Mouse (Mus musculus) liver, embryonic 12.5 days (tissue): ENCODE results near the gene Bbs2. TPM values are rescaled to one million over a fixed set of nuclear protein-coding genes. Genes with fewer than 3 reads are reported as not detected.
A peak's percentile ranks its signal among the peaks of the same experiment; 100 is the strongest.

Experiments
- ATAC-seq: fragments of 200-750 bp; cut with Nextera tagmentation; 2 replicates; pipeline ENCODE4 v1.8.0; 2017; ENCODE audit warnings: moderate number of reproducible peaks, mild to moderate bottlenecking, moderate library complexity
- H3K27ac ChIP-seq: fragments of 300-500 bp; sonication (generic); 2 replicates; pipeline ENCODE4 v1.5.1; 2016; ENCODE audit warnings: mild to moderate bottlenecking
- H3K27me3 ChIP-seq: fragments of 300-500 bp; sonication (generic); replicated peaks from 2 replicates; pipeline ENCODE4 v1.6.1; 2016; ENCODE audit warnings: mild to moderate bottlenecking, moderate library complexity
- H3K36me3 ChIP-seq: fragments of 300-500 bp; sonication (generic); 2 replicates; pipeline ENCODE4 v1.6.1; 2016; ENCODE audit warnings: mild to moderate bottlenecking, moderate library complexity
- H3K4me1 ChIP-seq: fragments of 300-500 bp; sonication (generic); 2 replicates; pipeline ENCODE4 v1.6.1; 2016
- H3K4me2 ChIP-seq: fragments of 300-500 bp; sonication (generic); 2 replicates; pipeline ENCODE4 v1.6.1; 2016; ENCODE audit warnings: mild to moderate bottlenecking, moderate library complexity
- H3K4me3 ChIP-seq: fragments of 300-500 bp; sonication (generic); 2 replicates; pipeline ENCODE4 v1.5.1; 2016; ENCODE audit warnings: mild to moderate bottlenecking, moderate library complexity
- H3K9ac ChIP-seq: fragments of 300-500 bp; sonication (generic); 2 replicates; pipeline ENCODE4 v1.6.1; 2016; ENCODE audit warnings: mild to moderate bottlenecking, moderate library complexity
- H3K9me3 ChIP-seq: fragments of 300-500 bp; sonication (generic); replicated peaks from 2 replicates; pipeline ENCODE4 v1.6.1; 2016; ENCODE audit warnings: mild to moderate bottlenecking, moderate library complexity
- WGBS: fragments of 180-500 bp; shearing (Covaris S2); methylation state at CpG from one replicate; pipeline ENCODE4 v1.1.7; 2016; ENCODE audit not compliant: insufficient replicate concordance; 5-methylcytosine and 5-hydroxymethylcytosine counted together
- polyA plus RNA-seq: library from polyadenylated mRNA; unstranded; fragments of >200 nt; fragmentation: Nextera tagmentation; extraction: Ambion mirVana; gene quantifications from 2 replicates; pipeline ENCODE4 v1.2.1, GENCODE M21; 2016

Gene Bbs2
- polyA plus RNA-seq, 1 experiment from 2014 or later = 5.5 TPM

DNA sequence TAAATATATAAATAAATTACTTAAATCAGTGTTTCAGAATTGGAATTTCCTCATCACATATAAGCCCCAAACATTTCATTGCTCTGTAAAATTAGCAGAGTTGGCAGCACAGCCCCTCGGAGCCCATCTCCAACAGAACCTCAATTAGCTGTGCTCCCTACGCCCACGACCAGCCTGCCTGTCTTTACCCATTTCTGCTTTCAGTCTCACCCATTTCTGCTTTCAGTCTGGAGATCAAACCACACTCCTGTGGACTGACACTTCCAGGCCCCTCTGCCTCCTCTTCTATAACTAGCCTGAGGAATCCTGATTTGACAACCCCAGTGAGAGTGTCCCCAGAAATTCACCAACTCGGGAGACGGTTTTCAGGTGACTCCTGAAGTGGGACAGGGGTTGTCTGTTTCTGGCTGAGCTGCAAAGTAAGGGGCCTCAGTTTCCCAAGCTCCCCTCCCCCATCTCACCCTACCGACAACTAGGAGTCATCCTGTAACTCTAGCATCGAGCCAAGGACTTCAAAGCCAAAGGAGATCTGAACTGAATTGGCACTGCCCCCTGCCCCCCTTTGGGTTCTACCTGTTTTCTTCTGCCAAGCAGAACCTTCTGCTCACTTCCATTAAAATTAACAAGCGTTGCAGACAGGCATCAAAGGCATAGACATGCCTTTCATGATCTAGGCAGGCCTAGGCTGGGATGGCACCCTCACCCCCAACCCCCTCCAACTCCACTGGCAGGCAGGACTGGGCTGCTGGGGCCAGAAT is 24.2 kb upstream of the Bbs2 start:
- H3K4me3 ChIP-seq = no peak overlapping the region
- no peaks in the 10 kb centered on the region for H3K9me3 ChIP-seq
- H3K36me3 ChIP-seq = no peaks in the 10 kb centered on the region
- H3K9ac ChIP-seq = no peak overlapping the region
- H3K27me3 ChIP-seq = peaks cover 28% of the 10 kb centered on the region
- 41% methylated on average over 8 of the region's 8 CpGs for WGBS
- ATAC-seq = no peak
- no peak overlapping the region for H3K27ac ChIP-seq
- no peak overlapping the region for H3K4me2 ChIP-seq
- peaks cover 20% of the 10 kb centered on the region for H3K4me1 ChIP-seq

DNA sequence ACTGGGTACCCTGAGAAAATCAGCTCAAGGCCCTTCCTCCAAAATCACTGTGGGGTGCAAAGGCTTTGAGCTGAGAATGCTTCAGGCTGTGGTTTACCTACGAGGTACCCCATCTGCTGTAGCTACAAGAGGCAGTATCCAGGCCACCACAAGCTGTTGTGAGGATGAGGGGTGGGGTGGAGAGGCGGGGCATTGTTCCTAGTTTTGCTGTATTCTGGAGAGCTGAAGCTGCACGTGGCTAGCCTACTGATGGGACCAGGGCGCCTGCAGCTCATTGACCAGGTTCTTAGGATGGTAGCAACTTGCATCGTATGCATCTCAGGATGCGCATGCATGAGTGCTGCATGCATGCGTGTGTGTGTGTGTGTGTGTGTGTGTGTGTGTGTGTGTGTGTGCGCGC is 22.9 kb upstream of the Bbs2 start:
- H3K9me3 ChIP-seq = no peaks in the 10 kb centered on the region
- no peak for ATAC-seq
- 69% methylated on average over 9 of the region's 9 CpGs for WGBS

DNA sequence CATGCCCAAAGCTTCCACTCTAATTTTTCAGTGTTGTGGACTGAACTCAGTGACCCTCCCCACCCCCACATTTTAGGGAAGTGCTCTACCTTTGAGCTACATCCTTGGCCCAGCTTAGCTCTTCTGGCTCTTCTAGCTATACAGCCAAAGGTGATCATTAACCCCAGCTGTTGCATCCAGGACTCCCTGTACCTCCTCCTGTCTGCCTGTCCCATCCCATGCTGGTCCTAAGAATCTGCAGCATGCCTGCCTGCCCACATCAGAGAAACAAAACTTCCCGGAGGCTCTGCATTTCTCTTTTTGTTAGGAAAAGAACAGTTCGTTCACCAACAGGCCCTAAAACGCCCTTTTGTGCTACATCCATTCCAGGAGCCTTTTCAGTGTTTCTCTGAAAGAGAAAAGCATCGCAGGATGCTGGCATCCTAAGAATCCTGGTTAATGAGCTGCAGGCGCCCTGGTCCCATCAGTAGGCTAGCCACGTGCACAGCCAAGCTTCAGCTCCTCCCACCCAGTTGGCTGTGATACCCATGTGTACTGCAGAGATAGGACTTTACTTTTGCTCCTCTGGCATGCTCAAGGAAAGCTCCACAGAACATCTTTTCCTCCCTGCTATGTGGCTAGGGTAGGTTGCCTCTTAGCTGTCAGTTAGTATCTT is 20.2 kb upstream of the Bbs2 start:
- ATAC-seq = peak; percentile 95
- Histone ChIP-seq H3K27me3 (peaks cover 9% of the 10 kb centered on the region), H3K9me3 (no peaks in the 10 kb centered on the region), H3K9ac (no peak overlapping the region), H3K4me3 (no peak overlapping the region), H3K36me3 (no peaks in the 10 kb centered on the region), H3K4me1 (peaks cover 20% of the 10 kb centered on the region), H3K4me2 (peak overlapping the region; percentile 6), H3K27ac (peak overlapping the region; percentile 53; the same call in 1 of the 2 replicates)
- WGBS = 17% methylated on average over 6 of the region's 6 CpGs

More for the DNA sequence above, 22.9 kb upstream of the Bbs2 start:
- Histone ChIP-seq H3K27me3 (peaks cover 19% of the 10 kb centered on the region), H3K4me1 (peaks cover 20% of the 10 kb centered on the region), H3K4me2 (no peak overlapping the region), H3K4me3 (no peak overlapping the region), H3K27ac (no peak overlapping the region), H3K9ac (no peak overlapping the region), H3K36me3 (no peaks in the 10 kb centered on the region)

DNA sequence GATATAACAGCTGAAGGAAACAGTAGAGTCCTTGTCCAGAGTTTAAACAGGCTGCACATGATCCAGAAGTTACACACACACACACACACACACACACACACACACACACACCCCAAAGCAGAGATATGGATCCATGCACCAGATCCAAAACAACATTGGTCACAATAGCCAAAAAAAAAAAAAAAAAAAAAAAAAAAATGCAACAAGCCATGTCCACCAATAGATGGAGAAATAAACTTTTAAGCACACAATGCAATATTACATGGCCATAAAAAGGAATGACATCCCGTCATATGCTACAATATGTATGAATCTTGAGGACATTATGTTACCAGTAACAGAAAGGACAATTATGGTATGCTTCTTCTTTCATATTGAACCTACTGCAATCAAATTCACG is 15.2 kb upstream of the Bbs2 start:
- H3K36me3 ChIP-seq = no peaks in the 10 kb centered on the region
- ATAC-seq = no peak
- 0 out of 2 replicates have a peak, but pooled peaks cover 5% of the 10 kb centered on the region for H3K27me3 ChIP-seq
- H3K9ac ChIP-seq = no peak overlapping the region
- H3K27ac ChIP-seq = peak overlapping the region; percentile 67; the same call in 1 of the 2 replicates
- H3K4me3 ChIP-seq = no peak overlapping the region
- 72% methylated on average over 2 of the region's 2 CpGs for WGBS
- no peak overlapping the region for H3K4me2 ChIP-seq
- H3K9me3 ChIP-seq = no peaks in the 10 kb centered on the region
- H3K4me1 ChIP-seq = peaks cover 51% of the 10 kb centered on the region

DNA sequence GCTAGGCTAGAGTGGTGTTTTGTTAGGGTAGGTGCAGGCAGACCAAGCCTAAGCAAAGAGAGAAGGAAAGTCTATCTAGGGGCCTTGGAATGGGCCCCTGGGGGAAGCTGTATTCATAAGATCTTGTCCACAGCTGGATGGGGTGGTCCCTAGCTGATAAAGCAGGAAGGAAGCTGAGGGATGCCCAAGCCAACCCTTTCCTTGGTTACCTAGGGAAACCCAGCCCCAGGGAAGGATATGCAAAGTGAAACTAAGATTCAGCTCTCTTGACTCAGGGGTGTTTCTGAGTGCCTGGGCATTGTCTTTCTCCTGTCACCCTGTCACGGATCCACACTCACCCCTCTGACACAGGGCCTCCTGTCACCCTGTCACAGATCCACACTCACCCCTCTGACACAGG is 14.7 kb upstream of the Bbs2 start:
- peaks cover 51% of the 10 kb centered on the region for H3K4me1 ChIP-seq
- peak overlapping the region; percentile 67 for H3K27ac ChIP-seq
- 29% methylated on average over 1 of the region's 1 CpGs for WGBS
- no peaks in the 10 kb centered on the region for H3K36me3 ChIP-seq
- no peak overlapping the region for H3K4me3 ChIP-seq
- H3K9me3 ChIP-seq = no peaks in the 10 kb centered on the region
- no peak for ATAC-seq
- H3K4me2 ChIP-seq = peak overlapping the region; percentile 47
- H3K27me3 ChIP-seq = 0 out of 2 replicates have a peak, but pooled peaks cover 5% of the 10 kb centered on the region
- peak overlapping the region; percentile 45; the same call in 1 of the 2 replicates for H3K9ac ChIP-seq

DNA sequence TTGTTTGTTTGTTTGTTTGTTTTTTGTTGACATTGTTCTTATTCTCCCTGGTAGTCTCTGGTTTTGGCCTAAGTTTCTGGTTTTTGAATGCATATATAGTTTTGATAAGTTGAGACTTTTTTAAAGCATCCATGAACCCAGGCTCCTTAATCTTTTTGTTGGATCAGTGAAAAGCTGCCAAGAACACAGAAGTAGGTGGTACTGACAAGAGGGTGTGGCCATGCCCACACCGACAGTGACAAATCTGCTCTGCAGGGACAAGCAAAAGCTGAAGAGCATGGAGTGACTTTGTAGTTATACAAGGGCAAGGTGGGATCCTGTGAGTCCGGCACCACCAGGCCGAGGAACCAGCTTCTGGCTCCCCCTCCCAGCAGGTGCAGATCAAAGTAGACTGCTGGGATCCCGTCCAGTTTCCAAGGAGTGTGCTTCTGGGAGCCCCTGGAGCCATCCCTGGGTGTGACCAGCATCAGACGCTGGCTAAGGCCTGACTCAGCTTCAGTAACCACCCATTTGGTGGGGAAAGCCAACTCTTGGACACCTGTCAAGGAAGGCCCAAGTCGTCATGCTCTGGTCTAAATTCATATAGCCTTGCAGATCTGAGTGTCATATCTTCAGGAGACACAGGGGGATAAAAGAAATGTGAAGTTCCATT is 11.9 kb upstream of the Bbs2 start:
- ATAC-seq = peak; percentile 29; the same call in 1 of the 2 replicates
- Histone ChIP-seq H3K9ac (no peak overlapping the region), H3K4me3 (no peak overlapping the region), H3K27me3 (no peaks in the 10 kb centered on the region), H3K36me3 (no peaks in the 10 kb centered on the region), H3K9me3 (no peaks in the 10 kb centered on the region), H3K4me2 (peak overlapping the region; percentile 19; the same call in 1 of the 2 replicates), H3K4me1 (peaks cover 72% of the 10 kb centered on the region), H3K27ac (peak overlapping the region; percentile 91)
- WGBS = 54% methylated on average over 6 of the region's 6 CpGs

DNA sequence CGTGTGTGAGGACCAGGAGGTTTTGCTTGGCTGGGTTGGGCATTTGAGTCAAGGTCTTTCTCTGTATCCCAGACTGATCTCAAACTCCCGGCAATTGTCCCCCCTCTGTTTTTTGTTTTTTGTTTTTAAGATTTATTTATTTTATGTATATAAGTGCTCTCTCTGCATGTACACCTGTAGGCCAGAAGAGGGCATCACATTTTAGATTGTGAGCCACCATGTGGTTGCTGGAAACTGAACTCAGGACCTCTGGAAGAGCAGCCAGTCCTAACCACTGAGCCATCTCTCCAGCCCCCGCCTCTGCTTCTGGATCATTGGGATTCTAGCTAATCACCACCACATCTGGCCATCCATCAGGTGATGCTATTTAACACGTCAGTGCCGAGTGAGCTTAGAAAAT is 11.1 kb upstream of the Bbs2 start:
- Histone ChIP-seq H3K4me3 (no peak overlapping the region), H3K36me3 (no peaks in the 10 kb centered on the region), H3K9me3 (no peaks in the 10 kb centered on the region), H3K9ac (peak overlapping the region; percentile 29; the same call in 1 of the 2 replicates), H3K27me3 (no peaks in the 10 kb centered on the region), H3K4me1 (peaks cover 72% of the 10 kb centered on the region), H3K27ac (peak overlapping the region; percentile 91), H3K4me2 (peak overlapping the region; percentile 36)
- ATAC-seq = peak; percentile 31; the same call in 1 of the 2 replicates
- WGBS = 69% methylated on average over 5 of the region's 5 CpGs

DNA sequence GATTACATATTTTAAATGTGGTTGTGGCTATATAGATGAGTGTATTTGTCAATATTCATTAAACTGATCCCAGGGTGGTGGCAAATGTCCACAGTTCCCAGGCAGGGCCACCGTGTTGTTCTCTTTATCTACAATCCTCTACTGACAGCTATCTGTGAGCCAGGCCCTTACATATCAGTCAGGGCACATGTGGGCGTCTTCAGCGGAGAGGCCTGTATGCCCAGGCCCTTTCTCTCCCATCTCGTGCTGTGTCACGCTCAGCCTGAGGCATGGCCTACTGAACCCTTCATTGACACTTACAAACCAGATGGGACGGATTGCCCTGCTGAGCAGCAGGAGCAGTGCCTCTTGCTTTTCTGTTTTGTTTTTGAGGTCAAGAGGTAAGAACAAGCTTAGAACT is 10.7 kb upstream of the Bbs2 start:
- Histone ChIP-seq H3K4me3 (no peak overlapping the region), H3K36me3 (no peaks in the 10 kb centered on the region), H3K9ac (peak overlapping the region; percentile 29; the same call in 1 of the 2 replicates), H3K27me3 (no peaks in the 10 kb centered on the region; the same call in 1 of the 2 replicates), H3K9me3 (no peaks in the 10 kb centered on the region), H3K27ac (peak overlapping the region; percentile 91), H3K4me1 (peaks cover 72% of the 10 kb centered on the region), H3K4me2 (peak overlapping the region; percentile 36)
- ATAC-seq = peak; percentile 97
- WGBS = 25% methylated on average over 6 of the region's 6 CpGs

DNA sequence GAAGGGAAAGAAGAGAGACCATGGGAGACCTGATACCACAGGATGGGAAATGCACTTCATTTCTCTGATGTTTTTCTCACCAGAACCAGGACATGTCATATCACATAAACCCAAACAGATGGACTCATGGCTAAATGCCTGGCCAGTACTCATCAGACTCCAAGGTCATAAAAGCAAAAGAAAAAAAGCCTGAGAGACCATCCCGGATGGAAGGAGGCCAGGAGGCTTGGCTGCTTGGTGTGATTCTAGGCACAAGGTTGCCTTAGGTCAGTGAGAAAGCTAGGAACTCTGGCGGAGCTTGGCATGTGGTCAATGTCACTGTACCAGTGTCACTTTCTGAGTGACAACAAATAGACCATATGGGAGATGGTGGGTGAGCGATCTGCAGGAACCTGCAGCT is 9.1 kb upstream of the Bbs2 start:
- Histone ChIP-seq H3K4me3 (no peak overlapping the region), H3K27ac (peak overlapping the region; percentile 50), H3K9me3 (no peaks in the 10 kb centered on the region), H3K4me2 (no peak overlapping the region), H3K9ac (no peak overlapping the region), H3K36me3 (no peaks in the 10 kb centered on the region), H3K27me3 (peaks cover 10% of the 10 kb centered on the region), H3K4me1 (peaks cover 62% of the 10 kb centered on the region)
- WGBS = 55% methylated on average over 3 of the region's 3 CpGs
- no peak for ATAC-seq

DNA sequence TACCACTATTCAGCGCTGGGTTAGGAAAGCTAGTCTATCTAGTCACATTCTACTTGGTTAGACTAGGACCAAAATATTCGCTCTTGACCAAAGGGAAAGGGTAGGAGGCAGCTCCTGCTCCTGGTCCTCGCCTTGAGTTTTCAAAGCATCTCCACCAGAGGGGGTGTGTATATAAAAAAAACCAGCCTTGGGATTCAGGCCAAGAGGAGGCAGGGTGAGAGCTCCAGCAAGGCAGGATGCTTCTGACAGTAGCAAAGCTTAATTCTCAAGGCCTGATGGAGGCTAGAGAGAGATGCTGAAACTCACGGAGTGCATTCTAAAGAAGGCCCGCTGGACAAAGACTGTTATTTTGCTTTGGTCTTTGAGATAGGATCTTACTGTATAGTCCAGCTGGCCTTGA is 5.4 kb upstream of the Bbs2 start:
- H3K27me3 ChIP-seq = peaks cover 42% of the 10 kb centered on the region
- no peaks in the 10 kb centered on the region for H3K9me3 ChIP-seq
- no peak overlapping the region for H3K4me3 ChIP-seq
- H3K4me2 ChIP-seq = no peak overlapping the region
- H3K36me3 ChIP-seq = no peaks in the 10 kb centered on the region
- H3K4me1 ChIP-seq = peaks cover 28% of the 10 kb centered on the region
- 48% methylated on average over 5 of the region's 5 CpGs for WGBS
- ATAC-seq = no peak; the same call in 1 of the 2 replicates
- H3K27ac ChIP-seq = no peak overlapping the region
- no peak overlapping the region for H3K9ac ChIP-seq

DNA sequence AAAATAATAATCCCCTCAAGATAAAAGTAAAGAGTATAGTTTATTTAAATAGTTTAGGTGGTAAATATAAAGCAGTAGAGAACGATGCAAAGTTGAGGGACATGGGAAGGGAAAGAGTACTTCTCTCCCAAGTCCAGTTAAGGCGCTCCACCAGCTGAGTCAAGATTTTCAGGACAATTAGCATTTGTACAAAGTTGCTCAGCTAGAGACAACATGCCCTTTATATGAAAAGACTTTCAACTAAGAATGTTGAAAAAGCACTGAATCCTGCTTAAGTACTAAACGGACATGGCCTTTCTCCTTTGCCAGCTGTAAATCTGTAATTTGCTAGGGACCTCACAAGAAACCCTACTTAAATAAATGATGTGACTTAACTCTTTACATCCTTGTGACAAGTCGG is 268 bp upstream of the Bbs2 start:
- peak overlapping the region; percentile 95 for H3K27ac ChIP-seq
- WGBS = 55% methylated on average over 4 of the region's 4 CpGs
- H3K4me3 ChIP-seq = peak overlapping the region; percentile 72; the same call in 1 of the 2 replicates
- H3K4me1 ChIP-seq = peaks cover 18% of the 10 kb centered on the region
- no peaks in the 10 kb centered on the region for H3K36me3 ChIP-seq
- no peak for ATAC-seq
- H3K27me3 ChIP-seq = peaks cover 42% of the 10 kb centered on the region
- H3K9me3 ChIP-seq = no peaks in the 10 kb centered on the region
- H3K4me2 ChIP-seq = peak overlapping the region; percentile 76
- H3K9ac ChIP-seq = peak overlapping the region; percentile 77

DNA sequence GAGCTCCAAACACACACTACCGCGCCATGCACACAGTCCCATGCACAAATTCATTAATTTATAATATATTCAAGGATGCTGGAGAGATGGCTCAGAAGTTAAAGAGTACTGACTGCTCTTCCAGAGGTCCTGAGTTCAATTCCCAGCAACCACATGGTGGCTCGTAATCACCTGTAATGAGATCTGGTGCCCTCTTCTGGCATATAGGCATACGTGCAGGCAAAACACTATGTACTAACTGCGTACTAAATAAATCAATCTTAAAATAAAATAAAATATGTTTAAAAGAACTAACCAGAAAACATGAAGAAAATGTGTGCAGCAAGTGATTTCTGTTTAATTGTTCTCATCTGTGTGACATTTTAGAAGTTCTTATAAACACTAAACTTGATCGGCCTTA is 4.4 kb downstream of the Bbs2 start:
- ATAC-seq = no peak
- Histone ChIP-seq H3K9ac (no peak overlapping the region), H3K4me1 (peaks cover 18% of the 10 kb centered on the region), H3K36me3 (no peaks in the 10 kb centered on the region), H3K4me2 (no peak overlapping the region), H3K9me3 (no peaks in the 10 kb centered on the region), H3K4me3 (no peak overlapping the region), H3K27ac (no peak overlapping the region), H3K27me3 (no peaks in the 10 kb centered on the region)
- 74% methylated on average over 6 of the region's 6 CpGs for WGBS
